Mouse (Mus musculus) thymus, postnatal 14 days (tissue): ENCODE results near the gene Btf3.

Experiments
- DNase-seq: peaks from one replicate; pipeline ENCODE4 v3.0.0; 2021

The Btf3 gene

DNA sequence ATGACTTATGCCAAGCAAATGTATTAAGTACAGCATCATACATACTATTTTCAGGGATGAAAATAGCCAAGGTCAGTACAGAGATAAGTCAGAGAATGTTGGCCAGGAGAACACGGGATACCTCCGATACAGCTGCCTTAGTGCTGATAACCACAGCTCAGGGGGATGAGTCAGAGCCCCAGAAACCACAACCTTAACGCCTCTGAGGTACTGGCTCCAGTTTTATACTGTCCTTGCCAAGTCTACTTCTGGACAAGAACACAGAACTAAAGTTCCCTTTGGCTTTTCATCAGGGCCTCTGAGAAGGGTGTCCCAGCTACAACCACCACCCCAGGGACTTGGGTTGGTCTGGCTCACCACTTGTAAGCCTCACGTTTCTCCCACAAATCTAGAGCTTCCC, 41.2 kb downstream of the Btf3 start:
- DNase-seq, result no peak

DNA sequence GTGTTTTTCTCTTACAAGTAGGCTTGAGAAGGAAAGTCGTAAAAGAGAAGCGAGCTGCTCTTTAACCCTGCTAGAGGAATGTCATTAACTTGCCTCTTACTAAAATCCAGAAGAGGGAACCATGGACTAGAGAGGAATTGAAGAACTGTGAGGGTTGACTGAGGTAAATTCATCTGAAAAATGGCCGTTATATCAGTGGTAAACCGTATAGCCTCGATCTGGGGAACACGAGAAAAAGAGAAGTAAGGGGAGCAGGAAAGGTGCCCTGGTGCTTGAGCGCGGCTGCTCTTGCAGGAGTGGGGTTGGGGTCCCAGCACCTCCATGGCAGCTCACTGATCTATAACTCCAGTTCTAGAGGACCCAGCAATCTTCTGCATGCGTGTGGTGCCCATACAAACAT, 42.8 kb downstream of the Btf3 start:
- DNase-seq, result no peak

DNA sequence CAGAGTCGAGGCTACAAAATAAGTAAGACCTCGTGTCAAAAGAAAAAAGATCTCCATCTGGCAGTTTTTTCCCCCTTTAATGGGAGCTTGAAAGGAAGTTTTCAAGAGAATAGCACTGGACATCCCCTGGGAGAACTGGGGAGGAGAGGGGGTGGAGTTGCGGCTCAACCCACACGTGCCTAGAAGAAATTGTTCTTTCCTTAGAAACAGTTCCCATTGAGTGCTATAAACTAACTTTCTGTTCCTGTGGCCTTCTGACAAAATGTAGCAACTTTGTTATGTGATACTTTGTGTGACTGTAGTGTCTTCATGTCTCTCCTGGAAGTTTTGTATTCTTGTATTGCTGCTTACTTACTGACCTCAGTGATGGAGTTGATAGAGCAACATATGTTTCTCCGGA, 52.7 kb downstream of the Btf3 start:
- DNase-seq, result no peak

DNA sequence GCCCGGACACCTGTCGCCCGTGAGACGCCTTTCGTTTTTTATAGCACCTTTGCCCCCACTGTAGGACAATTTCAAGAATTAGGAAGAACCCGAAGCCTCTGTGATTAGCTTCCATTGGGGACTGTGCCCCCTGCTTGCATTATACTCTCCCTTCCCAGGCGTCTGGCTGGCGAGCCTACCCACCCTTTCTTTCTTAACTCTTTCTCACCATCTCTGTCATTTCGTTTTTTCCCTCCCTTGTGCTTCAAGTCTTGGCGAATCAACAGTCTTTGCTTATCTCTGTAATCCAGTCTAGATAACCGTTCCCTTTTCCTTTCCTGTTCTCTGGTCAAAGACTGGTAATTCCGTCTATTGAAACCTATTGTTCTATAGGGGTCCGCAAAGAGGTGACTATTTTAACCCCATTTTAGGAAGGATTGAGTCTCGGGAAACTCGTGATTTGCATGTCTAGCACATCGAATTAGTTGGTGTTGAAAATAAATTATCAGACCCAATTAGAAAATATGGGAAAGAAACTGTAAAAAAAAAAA, 53.3 kb downstream of the Btf3 start:
- DNase-seq, result no peak

DNA sequence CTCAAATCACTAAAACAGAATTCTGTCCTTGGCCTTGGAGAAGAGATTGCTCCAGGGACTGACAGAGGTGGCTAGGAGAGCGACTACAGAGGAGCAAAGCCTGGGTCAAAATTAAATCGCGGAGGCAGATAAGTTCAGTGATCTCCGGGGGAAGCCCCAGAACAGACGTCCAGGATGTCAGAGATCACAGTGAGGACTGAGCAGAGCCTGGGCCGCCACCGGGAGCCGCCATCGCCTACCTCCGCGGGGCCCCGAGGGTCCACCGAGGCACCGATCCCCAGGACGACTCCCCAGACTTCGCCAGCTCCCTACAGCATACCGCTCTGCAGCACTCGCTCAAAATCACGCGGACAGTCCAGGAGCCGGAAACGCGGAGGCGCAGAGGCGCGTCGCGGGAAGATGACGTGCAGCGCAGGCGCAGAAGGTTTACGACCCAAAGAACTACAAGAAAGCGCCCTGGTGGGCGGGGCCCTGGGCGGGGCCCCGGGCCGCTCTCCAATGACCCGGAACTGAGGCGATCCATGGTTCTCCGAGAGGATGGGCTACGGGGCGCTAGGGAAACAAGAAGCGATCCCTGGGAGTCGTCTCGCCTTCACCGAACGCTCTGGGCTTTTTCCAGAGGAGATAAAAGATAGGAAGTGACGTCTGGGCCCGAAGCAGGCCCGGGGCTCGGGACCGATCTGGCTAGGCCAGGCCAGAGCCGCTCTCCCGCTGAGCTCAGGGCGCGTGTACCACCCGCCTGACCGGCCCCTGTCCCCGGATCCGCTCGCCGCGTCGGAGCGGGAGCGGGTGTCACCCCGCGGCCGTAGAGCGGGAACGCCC, 54.0 kb downstream of the Btf3 start, which contains the start of the genes Utp15 and Ankra2:
Gene Utp15 (minus strand): TSS at position 406 of the 822 bp plus-strand sequence.
Gene Ankra2 (plus strand): TSS at position 439 of the 822 bp plus-strand sequence.
- DNase-seq, result peak; percentile 97
